Mouse (Mus musculus) neutrophil, adult 83 days (primary cell): ENCODE measurements around the gene Rnf144b. TPM values are rescaled to one million over a fixed set of nuclear protein-coding genes. Genes with fewer than 3 reads are reported as not detected.

Experiments used
- total RNA-seq, 2 experiments: library from RNA; stranded (reverse); gene quantifications; one replicate each; pipeline ENCODE4 v1.2.4; 2023

Rnf144b gene
- total RNA-seq: 10 to 100 TPM; 22.8 to 23.3 TPM

DNA sequence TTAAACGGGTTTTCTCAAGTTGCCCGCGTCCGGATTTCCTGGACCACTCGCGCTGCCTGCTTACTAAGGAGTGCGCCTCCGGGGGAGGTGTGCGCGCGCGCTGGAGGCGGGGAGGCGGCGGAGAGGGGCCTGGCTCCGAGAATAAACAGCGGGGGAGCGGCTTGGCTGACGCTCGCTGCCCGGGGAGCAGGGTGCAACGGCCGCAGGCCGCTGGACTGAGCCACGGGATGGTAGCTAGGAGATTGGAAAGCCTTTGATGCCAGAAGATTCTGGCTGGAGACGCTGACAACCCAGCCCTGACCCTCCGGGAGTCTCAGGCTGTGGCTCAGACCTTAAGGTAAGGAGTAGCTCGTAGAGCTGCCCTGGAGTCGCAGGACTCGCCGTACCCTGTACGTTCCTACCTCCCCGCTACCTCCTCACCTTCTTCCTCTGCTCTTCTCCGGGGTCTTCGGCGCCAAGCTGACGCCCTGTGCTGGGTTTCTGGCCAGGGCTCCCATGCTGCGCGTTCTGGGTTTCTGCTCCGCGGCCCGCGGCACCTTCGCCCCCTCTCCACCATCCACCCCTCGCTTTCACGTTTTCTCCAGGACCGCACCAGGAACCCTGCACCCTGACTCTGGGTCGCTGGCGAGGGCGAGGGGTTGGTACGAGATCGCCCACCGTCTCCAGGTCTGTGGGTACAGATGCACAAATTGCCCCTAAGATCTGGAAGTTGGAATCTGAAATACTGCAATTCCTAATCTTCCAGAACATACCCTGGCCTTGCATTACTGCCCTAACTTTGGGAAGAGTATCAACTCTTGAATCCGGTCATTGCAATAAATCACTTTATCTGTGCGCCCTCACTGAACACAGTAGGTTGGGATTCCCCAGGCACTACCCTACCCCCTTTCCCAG lies at the start of gene Rnf144b:
Gene Rnf144b, plus strand, starts transcription at position 120 of the 894 bp plus-strand sequence.

DNA sequence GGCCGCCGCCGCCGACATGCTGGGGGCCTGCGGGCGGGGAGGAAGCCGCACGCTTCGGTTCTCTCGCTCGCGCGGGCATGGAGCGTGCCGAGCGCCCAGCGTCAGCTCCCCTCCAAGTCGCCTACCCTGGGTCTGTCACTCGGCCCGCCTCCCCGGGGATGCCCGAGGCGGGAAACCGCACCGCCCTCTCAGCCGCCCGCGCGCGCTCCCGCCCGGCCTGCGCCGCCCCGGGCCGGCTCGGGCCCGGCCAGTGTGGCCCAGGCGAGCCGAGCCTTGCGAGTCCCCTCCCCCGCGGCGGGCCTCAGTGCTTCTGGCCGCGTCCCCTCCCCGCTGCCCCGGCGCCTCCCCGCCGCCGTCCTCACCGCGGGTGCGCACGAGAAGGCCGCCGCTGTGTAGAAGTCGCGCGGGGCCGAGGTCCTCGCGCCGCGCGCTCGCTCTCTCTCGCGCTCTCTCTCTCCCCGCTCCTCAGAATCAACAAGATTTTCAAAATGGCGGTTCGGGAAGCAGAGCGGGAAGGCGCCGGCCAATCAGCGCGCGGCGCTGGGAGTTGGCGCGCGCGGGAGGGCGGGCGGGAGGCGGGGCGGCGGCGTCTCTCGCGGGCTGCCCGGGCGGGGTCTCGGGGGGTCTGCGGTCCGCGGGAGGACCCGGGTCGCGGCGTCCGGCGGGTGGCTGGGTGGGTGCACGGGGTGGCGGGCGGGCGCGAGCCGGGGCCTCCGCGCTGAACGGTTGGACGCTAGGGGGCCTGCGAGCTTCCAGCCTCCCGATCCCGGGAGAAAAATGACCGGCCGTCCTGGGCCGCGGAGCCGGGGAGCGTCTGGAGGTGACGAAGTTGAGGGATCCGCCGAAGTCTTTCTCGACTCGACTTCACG lies 16.5 kb upstream of the Rnf144b start, which contains the start of gene Dek:
Gene Dek, minus strand, starts transcription at position 491 of the 869 bp plus-strand sequence.

Other genes with a start within 250 kb of the Rnf144b start
- 10 to 100 TPM; 27.4 to 31.9 TPM for gene Kif13a, start 192.8 kb upstream of the Rnf144b start, total RNA-seq
- gene Nhlrc1, start 107.8 kb upstream of the Rnf144b start, total RNA-seq: under 1 TPM in 1 of 2 experiments, not detected in 1; 0.33 TPM
- 1 to 10 TPM; 6.6 to 6.8 TPM for gene Kdm1b, start 79.2 kb upstream of the Rnf144b start, total RNA-seq
- 1 to 10 TPM; 1.2 to 3.4 TPM for gene Tpmt, start 77.9 kb upstream of the Rnf144b start, total RNA-seq
- gene Dek, start 16.5 kb upstream of the Rnf144b start, total RNA-seq: 100 to 1,000 TPM; 172 to 178 TPM